Mouse (Mus musculus) right cerebral cortex, adult 2 months (tissue): ENCODE data around the gene Fibin.
A peak's percentile ranks its signal among the peaks of the same experiment; 100 is the strongest.

Source experiments
- DNase-seq, 2 experiments: peaks; one replicate each; pipeline ENCODE4 v3.0.0; 2021 to 2022; ENCODE audit warnings: low spot score in 2 of 2

Gene Fibin

GRCm38 (mm10) chr2:110362432-110363283, at the start of gene Fibin:
Gene Fibin (minus strand): TSS chr2:110363183.
- peak; percentile 53 to 58 for DNase-seq

- DNase-seq: peak; percentile 59 to 62
These were observed 48.4 kb upstream of the Fibin start for GRCm38 (mm10) chr2:110411428-110411827.

- DNase-seq: no peak
These were observed 45.8 kb upstream of the Fibin start for GRCm38 (mm10) chr2:110408757-110409156.

- no peak for DNase-seq
These were observed 29.8 kb upstream of the Fibin start for GRCm38 (mm10) chr2:110392714-110393336.

GRCm38 (mm10) chr2:110390736-110391409, 27.9 kb upstream of the Fibin start:
- no peak for DNase-seq

- no peak for DNase-seq
These were observed 16.8 kb upstream of the Fibin start for GRCm38 (mm10) chr2:110379811-110380210.

- no peak for DNase-seq
These were observed 13.7 kb upstream of the Fibin start for GRCm38 (mm10) chr2:110376660-110377059.

GRCm38 (mm10) chr2:110375475-110375874, 12.5 kb upstream of the Fibin start:
- DNase-seq: no peak

- DNase-seq: no peak
These were observed 10.2 kb upstream of the Fibin start for GRCm38 (mm10) chr2:110373186-110373585.

GRCm38 (mm10) chr2:110367382-110367887, 4.5 kb upstream of the Fibin start:
- DNase-seq: no peak

- no peak for DNase-seq
These were observed 2.4 kb upstream of the Fibin start for GRCm38 (mm10) chr2:110365401-110365800.

GRCm38 (mm10) chr2:110363855-110364254, 872 bp upstream of the Fibin start:
- DNase-seq: no peak

GRCm38 (mm10) chr2:110353302-110353970, 9.5 kb downstream of the Fibin start:
- DNase-seq: no peak

GRCm38 (mm10) chr2:110351843-110352251, 11.1 kb downstream of the Fibin start:
- DNase-seq: no peak

GRCm38 (mm10) chr2:110351406-110351805, 11.6 kb downstream of the Fibin start:
- DNase-seq: no peak

GRCm38 (mm10) chr2:110328953-110329352, 34.0 kb downstream of the Fibin start:
- DNase-seq: no peak

- no peak for DNase-seq
These were observed 43.0 kb downstream of the Fibin start for GRCm38 (mm10) chr2:110319949-110320348.

- DNase-seq: no peak
These were observed 43.7 kb downstream of the Fibin start for GRCm38 (mm10) chr2:110319266-110319665.

- DNase-seq: no peak
These were observed 44.3 kb downstream of the Fibin start for GRCm38 (mm10) chr2:110318719-110319118.

GRCm38 (mm10) chr2:110316116-110316883, 46.7 kb downstream of the Fibin start:
- no peak for DNase-seq
